13 mouse cellular contexts compared by ENCODE assay signal in the genomic region with DNA sequence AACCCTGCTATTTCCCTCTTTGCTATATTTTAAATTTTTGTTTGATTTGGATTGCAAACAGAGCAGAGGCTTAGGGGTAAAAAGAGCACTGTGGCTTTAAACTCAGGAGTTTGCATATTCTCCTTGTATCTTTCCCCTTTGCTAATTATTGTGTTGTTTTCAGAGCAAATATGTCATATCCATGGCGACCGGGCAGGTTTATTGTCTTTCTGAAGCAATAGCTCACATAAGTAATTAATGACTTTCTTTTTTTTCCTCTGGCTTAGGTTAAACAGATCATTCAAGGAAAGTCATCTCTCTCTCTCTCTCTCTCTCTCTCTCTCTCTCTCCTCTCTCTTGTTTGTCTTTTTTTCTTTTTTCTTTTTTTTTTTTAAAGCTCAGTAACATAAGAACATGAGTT.
"Had no signal": no experiment of that assay in that cellular context is flagged by ENCODE, and none has a peak within 500 bp of the region (broad histone marks: within the 10 kb centered on the region; RNA-seq: fewer than 3 reads in every experiment).

No protein-coding gene starts in this region.

- H3K4me2 ChIP-seq: limb, embryonic 15.5 days; liver, embryonic 12.5 days; lung, embryonic 14.5 days had no signal

- H3K27ac ChIP-seq: limb, embryonic 15.5 days; liver, embryonic 12.5 days; midbrain, embryonic 10.5 days had no signal

- H3K4me3 ChIP-seq: limb, embryonic 15.5 days; liver, embryonic 12.5 days; midbrain, embryonic 10.5 days; myocyte had no signal

- H3K9me3 ChIP-seq: limb, embryonic 15.5 days; liver, embryonic 12.5 days; midbrain, embryonic 10.5 days had no signal

- H3K36me3 ChIP-seq: limb, embryonic 15.5 days; liver, embryonic 12.5 days; midbrain, embryonic 10.5 days had no signal

- ATAC-seq: liver, embryonic 12.5 days had no signal

- H3K9ac ChIP-seq: limb, embryonic 15.5 days; liver, embryonic 12.5 days; lung, embryonic 14.5 days had no signal

- DNase-seq: kidney, postnatal 25 days; layer of hippocampus, postnatal 36 days; lung, embryonic 14.5 days; lung, postnatal 10 days; lung, postnatal 4 days; midbrain, embryonic 14.5 days; right cerebral cortex, adult 18-20 months; right cerebral cortex, postnatal 25 days; thymus, postnatal 36 days had no signal
